Mouse (Mus musculus): ENCODE results near the gene Gm20696. TPM values are rescaled to one million over a fixed set of nuclear protein-coding genes. Genes with fewer than 3 reads are reported as not detected.

Gene Gm20696
- polyA plus RNA-seq, 1 experiment, result 1.7 TPM

DNA sequence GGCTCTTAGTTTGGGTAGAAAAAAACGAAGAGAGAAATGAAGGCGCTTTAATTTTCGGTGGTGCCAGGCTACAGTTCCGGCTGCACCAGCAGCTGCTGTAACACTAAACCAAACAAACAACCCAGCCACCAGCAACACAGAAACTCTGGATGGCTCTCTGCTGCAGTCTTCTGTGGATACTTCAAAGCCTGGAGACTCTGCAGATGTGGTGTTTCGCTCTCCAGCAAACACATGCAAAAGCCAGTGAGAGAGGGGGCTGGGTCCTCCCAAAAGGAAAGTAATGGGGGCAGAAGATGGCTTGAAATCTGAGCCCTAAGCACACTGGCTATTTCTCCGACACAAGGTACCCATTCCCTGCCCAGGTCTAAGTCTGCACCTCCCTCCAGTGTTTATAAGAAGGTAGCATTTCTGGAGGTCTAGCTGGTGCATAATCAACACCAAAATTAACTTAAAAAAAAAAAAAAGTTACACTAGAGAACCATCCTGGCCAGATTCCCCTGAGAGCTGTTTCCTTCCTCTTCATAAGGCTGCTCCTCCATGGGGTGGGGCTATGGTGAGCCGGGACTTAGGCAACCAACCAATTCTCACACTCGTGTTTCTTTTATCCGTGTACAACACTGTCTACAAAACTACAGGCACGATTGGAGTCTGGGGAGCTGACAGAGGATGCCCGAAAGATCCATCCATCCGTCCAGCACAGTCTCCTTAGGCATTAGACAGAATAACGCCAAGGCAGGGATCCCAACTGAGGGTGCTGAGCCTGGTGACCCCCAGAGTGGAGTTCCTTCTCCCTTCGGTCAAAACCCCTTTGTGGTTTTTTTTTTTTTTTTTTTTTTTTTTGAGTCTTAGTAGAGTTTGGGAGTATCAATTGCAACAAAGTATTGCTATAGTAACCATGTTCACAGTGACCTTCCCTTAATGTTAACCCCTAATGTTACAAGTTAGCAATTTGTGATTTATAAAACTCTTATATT is 55.9 kb downstream of the Gm20696 start:
- Histone ChIP-seq H3K27ac (ENCODE audit: insufficient read depth, low read length) (no peak overlapping the region), H3K4me1 (ENCODE audit: control insufficient read depth, insufficient read depth, insufficient read length) (peaks cover 5% of the 10 kb centered on the region; the same call in 1 of the 2 replicates), H3K4me3 (ENCODE audit: extremely low read depth, insufficient read depth, insufficient read length) (0 out of 2 replicates have a peak overlapping the region, but pooled peaks have one; percentile 1), H3K27me3 (ENCODE audit: control insufficient read depth, insufficient read depth, low read length) (no peaks in the 10 kb centered on the region), H3K36me3 (ENCODE audit: control insufficient read depth, insufficient read depth, low read length) (no peaks in the 10 kb centered on the region)
- DNase-seq (ENCODE audit: low read depth in 1 of 2, low spot score in 2 of 2), result peak in 1 of 2 experiments; percentile 22
- TF ChIP-seq POLR2A (IDR thresholded peaks at IDR 0.05; ENCODE audit: low read depth, low read length) (no peak), CTCF (IDR thresholded peaks at IDR 0.05; ENCODE audit: extremely low read depth, insufficient read depth, insufficient read length, insufficient replicate concordance) (no peak)
- 12% methylated on average over 14 of the region's 14 CpGs for WGBS

DNA sequence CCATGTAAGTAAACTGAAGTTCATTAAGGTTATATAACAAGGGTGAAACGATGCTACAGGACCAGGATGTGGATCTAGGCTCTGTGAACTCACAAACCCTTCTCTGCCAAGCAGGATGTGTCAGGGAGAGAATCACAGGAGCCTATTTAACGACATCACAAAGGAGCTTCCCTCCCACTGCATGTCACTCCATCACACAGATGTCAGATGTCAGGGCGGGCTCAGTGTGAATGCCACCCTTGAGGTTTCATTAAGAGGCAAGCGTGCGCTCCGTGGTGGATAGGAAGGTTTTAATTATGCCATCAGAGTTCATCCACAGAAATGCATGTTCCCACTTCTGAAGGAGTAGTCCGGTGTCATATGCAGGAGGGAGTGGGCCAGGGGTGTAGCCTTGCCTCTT is 60.5 kb downstream of the Gm20696 start:
- Histone ChIP-seq H3K27ac (ENCODE audit: insufficient read depth, low read length) (no peak overlapping the region), H3K36me3 (ENCODE audit: control insufficient read depth, insufficient read depth, low read length) (no peaks in the 10 kb centered on the region), H3K4me3 (ENCODE audit: extremely low read depth, insufficient read depth, insufficient read length) (no peak overlapping the region), H3K4me1 (ENCODE audit: control insufficient read depth, insufficient read depth, insufficient read length) (peaks cover 5% of the 10 kb centered on the region; the same call in 1 of the 2 replicates), H3K27me3 (ENCODE audit: control insufficient read depth, insufficient read depth, low read length) (no peaks in the 10 kb centered on the region)
- WGBS, result 89% methylated on average over 7 of the region's 7 CpGs
- DNase-seq (ENCODE audit: low read depth in 1 of 2, low spot score in 2 of 2), result no peak
- TF ChIP-seq POLR2A (IDR thresholded peaks at IDR 0.05; ENCODE audit: low read depth, low read length) (no peak), CTCF (IDR thresholded peaks at IDR 0.05; ENCODE audit: extremely low read depth, insufficient read depth, insufficient read length, insufficient replicate concordance) (no peak)

DNA sequence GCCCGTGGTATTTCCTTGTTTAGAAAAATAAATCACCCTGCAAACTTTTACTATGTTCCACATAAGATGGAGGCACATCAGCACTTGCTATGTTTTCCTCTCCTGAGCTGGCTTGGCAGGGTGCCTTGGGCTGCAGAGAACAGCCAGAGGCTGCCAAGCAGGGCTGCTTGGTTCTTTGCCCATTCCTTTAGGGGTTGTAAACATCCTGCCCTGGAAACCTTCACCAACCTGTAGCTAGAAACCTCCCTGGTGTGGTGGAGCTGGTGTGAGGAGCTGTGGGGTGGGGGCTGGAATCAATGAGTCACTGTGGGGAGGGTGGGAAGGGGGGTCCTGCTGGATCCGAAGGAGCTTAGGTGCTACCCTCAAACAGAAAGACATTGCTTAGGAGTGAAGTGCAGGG is 61.8 kb downstream of the Gm20696 start:
- no peak overlapping the region for H3K4me3 ChIP-seq (ENCODE audit: extremely low read depth, insufficient read depth, insufficient read length)
- TF ChIP-seq CTCF (IDR thresholded peaks at IDR 0.05; ENCODE audit: extremely low read depth, insufficient read depth, insufficient read length, insufficient replicate concordance) (no peak), POLR2A (IDR thresholded peaks at IDR 0.05; ENCODE audit: low read depth, low read length) (no peak)
- H3K36me3 ChIP-seq (ENCODE audit: control insufficient read depth, insufficient read depth, low read length), result no peaks in the 10 kb centered on the region
- no peaks in the 10 kb centered on the region for H3K27me3 ChIP-seq (ENCODE audit: control insufficient read depth, insufficient read depth, low read length)
- no peak for DNase-seq (ENCODE audit: low read depth in 1 of 2, low spot score in 2 of 2)
- 79% methylated on average over 2 of the region's 2 CpGs for WGBS
- no peak overlapping the region for H3K27ac ChIP-seq (ENCODE audit: insufficient read depth, low read length)
- no peaks in the 10 kb centered on the region for H3K4me1 ChIP-seq (ENCODE audit: control insufficient read depth, insufficient read depth, insufficient read length)

DNA sequence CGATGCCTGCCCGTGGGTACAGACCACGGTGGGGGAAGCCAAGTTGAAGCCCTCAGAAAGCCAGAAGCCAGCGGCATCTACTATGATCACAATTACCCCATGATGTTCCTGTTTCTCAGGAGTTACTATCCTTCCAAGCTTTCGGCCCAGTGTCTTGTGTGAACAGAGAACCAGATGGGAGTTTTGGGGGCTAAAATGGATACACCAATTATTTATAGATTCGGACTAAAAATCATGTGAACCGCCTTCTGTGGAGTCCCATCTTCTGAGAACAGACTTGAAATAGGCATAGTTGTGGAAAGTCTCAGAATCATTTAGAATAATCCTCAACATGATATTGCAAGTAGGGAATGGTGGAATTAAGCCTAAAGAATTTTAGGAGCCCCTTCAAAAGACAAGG is 64.2 kb downstream of the Gm20696 start:
- no peaks in the 10 kb centered on the region for H3K36me3 ChIP-seq (ENCODE audit: control insufficient read depth, insufficient read depth, low read length)
- DNase-seq (ENCODE audit: low read depth in 1 of 2, low spot score in 2 of 2), result no peak
- H3K27me3 ChIP-seq (ENCODE audit: control insufficient read depth, insufficient read depth, low read length), result no peaks in the 10 kb centered on the region
- no peak overlapping the region for H3K4me3 ChIP-seq (ENCODE audit: extremely low read depth, insufficient read depth, insufficient read length)
- no peak for TF ChIP-seq CTCF (IDR thresholded peaks at IDR 0.05; ENCODE audit: extremely low read depth, insufficient read depth, insufficient read length, insufficient replicate concordance)
- no peak overlapping the region for H3K27ac ChIP-seq (ENCODE audit: insufficient read depth, low read length)
- no peaks in the 10 kb centered on the region for H3K4me1 ChIP-seq (ENCODE audit: control insufficient read depth, insufficient read depth, insufficient read length)
- WGBS, result 80% methylated on average over 7 of the region's 7 CpGs

DNA sequence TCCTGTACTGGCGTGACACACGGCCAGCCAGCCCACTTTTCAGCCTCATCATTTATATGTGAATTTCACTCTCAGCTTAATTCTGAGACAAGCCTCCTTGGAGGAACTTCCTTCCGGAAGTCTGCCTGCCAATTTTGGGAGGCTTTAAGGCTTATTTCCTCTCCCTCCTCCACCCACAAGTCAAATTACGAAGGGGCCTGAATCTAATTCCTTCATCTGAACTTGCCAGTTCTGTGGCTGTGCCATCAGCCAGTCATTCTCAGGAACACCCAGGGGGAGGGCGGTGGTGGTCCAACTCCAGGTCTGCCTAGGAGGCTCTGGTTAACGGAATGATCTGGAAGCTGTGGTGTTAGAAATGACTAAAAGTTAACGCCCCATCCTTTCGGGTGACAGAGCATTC is 65.7 kb downstream of the Gm20696 start:
- TF ChIP-seq CTCF (IDR thresholded peaks at IDR 0.05; ENCODE audit: extremely low read depth, insufficient read depth, insufficient read length, insufficient replicate concordance) (no peak), POLR2A (IDR thresholded peaks at IDR 0.05; ENCODE audit: low read depth, low read length) (no peak)
- WGBS, result 59% methylated on average over 8 of the region's 8 CpGs
- H3K36me3 ChIP-seq (ENCODE audit: control insufficient read depth, insufficient read depth, low read length), result no peaks in the 10 kb centered on the region
- H3K27ac ChIP-seq (ENCODE audit: insufficient read depth, low read length), result no peak overlapping the region
- no peaks in the 10 kb centered on the region for H3K27me3 ChIP-seq (ENCODE audit: control insufficient read depth, insufficient read depth, low read length)
- H3K4me3 ChIP-seq (ENCODE audit: extremely low read depth, insufficient read depth, insufficient read length), result no peak overlapping the region
- DNase-seq (ENCODE audit: low read depth in 1 of 2, low spot score in 2 of 2), result no peak
- no peaks in the 10 kb centered on the region for H3K4me1 ChIP-seq (ENCODE audit: control insufficient read depth, insufficient read depth, insufficient read length)

DNA sequence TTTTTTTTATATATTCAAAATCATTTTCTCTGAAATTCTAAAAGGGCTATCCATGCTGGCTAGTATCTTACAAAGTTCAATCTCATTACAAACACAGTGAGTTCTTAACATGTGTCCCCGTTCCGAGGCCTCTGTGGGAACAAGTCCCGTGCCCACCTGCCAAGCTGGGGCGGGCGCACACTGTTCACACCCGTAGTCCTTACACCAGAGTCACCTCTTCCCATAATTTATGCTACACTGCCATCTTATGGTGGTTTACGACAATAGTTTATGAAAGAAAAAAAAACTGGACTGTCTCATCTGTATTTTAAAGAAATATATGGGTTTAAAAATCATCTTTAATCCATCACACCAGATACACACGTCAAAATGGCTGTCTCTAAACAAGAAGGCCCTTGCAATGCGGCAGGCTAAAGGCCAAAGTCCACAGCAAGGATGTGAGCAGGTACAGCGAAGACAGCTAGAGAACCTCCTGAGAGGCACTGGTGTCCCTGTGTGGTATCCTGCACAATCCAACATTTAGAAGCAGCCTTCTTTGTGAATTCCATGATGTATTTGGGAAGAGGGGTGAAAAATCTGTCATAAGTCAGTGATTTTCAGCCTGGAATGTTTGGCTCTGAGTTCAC is 66.3 kb downstream of the Gm20696 start:
- H3K4me3 ChIP-seq (ENCODE audit: extremely low read depth, insufficient read depth, insufficient read length), result no peak overlapping the region
- TF ChIP-seq CTCF (IDR thresholded peaks at IDR 0.05; ENCODE audit: extremely low read depth, insufficient read depth, insufficient read length, insufficient replicate concordance) (peak; percentile 36; the same call in 1 of the 2 replicates), POLR2A (IDR thresholded peaks at IDR 0.05; ENCODE audit: low read depth, low read length) (no peak)

More for the DNA sequence above, 66.3 kb downstream of the Gm20696 start:
- H3K4me1 ChIP-seq (ENCODE audit: control insufficient read depth, insufficient read depth, insufficient read length), result no peaks in the 10 kb centered on the region
- H3K27me3 ChIP-seq (ENCODE audit: control insufficient read depth, insufficient read depth, low read length), result no peaks in the 10 kb centered on the region
- no peaks in the 10 kb centered on the region for H3K36me3 ChIP-seq (ENCODE audit: control insufficient read depth, insufficient read depth, low read length)
- 19% methylated on average over 10 of the region's 10 CpGs for WGBS
- H3K27ac ChIP-seq (ENCODE audit: insufficient read depth, low read length), result no peak overlapping the region
- peak; percentile 11 to 27 for DNase-seq (ENCODE audit: low read depth in 1 of 2, low spot score in 2 of 2)
